Mouse (Mus musculus) MEL (cell line): Measurements from ENCODE around the gene Pou6f1. TPM values are rescaled to one million over a fixed set of nuclear protein-coding genes. Genes with fewer than 3 reads are reported as not detected.

Experiments used
- DNase-seq: peaks from one replicate; pipeline ENCODE4 v3.0.0; 2011; ENCODE audit warnings: low read depth, low spot score
- H3K27ac ChIP-seq: 2 replicates; pipeline ENCODE4 v1.5.1; 2012; ENCODE audit warnings: low read depth, mild to moderate bottlenecking, control low read depth, low read length, moderate library complexity; ENCODE audit not compliant: control insufficient read depth
- H3K27me3 ChIP-seq, 2 experiments: fragments of 150-350 bp in 1 of 2; sonication (generic) in 1 of 2; 2 replicates each; pipeline ENCODE4 v1.6.1; 2012; ENCODE audit warnings: low read length in 2 of 2, mild to moderate bottlenecking in 2 of 2, improper control_type of control experiment in 1 of 2, moderate library complexity in 1 of 2; ENCODE audit not compliant: insufficient read depth in 2 of 2, control insufficient read depth in 1 of 2
- H3K36me3 ChIP-seq, 2 experiments: 2 replicates each; pipeline ENCODE4 v1.6.1; 2012 to 2014; ENCODE audit warnings: low read length in 2 of 2, improper control_type of control experiment in 1 of 2, inconsistent platforms in 1 of 2, mild to moderate bottlenecking in 1 of 2; ENCODE audit not compliant: insufficient read depth in 2 of 2, control insufficient read depth in 1 of 2
- H3K4me1 ChIP-seq, 2 experiments: fragments of 150-350 bp in 1 of 2; sonication (generic) in 1 of 2; 2 replicates each; pipeline ENCODE4 v1.6.1; 2012; ENCODE audit warnings: low read length in 2 of 2, improper control_type of control experiment in 1 of 2, mild to moderate bottlenecking in 1 of 2; ENCODE audit not compliant: insufficient read depth in 2 of 2, control insufficient read depth in 1 of 2
- H3K4me3 ChIP-seq, 2 experiments: fragments of 150-350 bp in 1 of 2; sonication (generic) in 1 of 2; 2 replicates each; pipeline ENCODE4 v1.5.1; 2012; ENCODE audit warnings: low read depth in 2 of 2, low read length in 2 of 2, mild to moderate bottlenecking in 2 of 2, moderate library complexity in 2 of 2, control low read depth in 1 of 2, improper control_type of control experiment in 1 of 2; ENCODE audit not compliant: control insufficient read depth in 1 of 2, insufficient read depth in 1 of 2
- H3K79me2 ChIP-seq: 2 replicates; pipeline ENCODE4 v1.6.1; 2012; ENCODE audit warnings: mild to moderate bottlenecking, low read length, moderate library complexity; ENCODE audit not compliant: control insufficient read depth, poor library complexity, insufficient read depth
- H3K9ac ChIP-seq: 2 replicates; pipeline ENCODE4 v1.6.1; 2012; ENCODE audit warnings: low read depth, mild to moderate bottlenecking, control low read depth, low read length, moderate library complexity; ENCODE audit not compliant: control insufficient read depth, poor library complexity, severe bottlenecking
- H3K9me3 ChIP-seq: fragments of 150-350 bp; sonication (generic); replicated peaks from 2 replicates; pipeline ENCODE4 v1.6.1; 2012; ENCODE audit warnings: mild to moderate bottlenecking, low read length, improper control_type of control experiment, moderate library complexity; ENCODE audit not compliant: insufficient read depth
- BHLHE40 ChIP-seq: IDR thresholded peaks from 2 replicates; pipeline ENCODE4 v1.6.1; 2012; ENCODE audit warnings: low read depth, mild to moderate bottlenecking, inconsistent platforms, low read length, improper control_type of control experiment, borderline replicate concordance
- CHD1 ChIP-seq: IDR thresholded peaks from 2 replicates; pipeline ENCODE4 v1.6.1; 2012; ENCODE audit warnings: low read depth, mild to moderate bottlenecking, inconsistent platforms, low read length, improper control_type of control experiment
- CHD2 ChIP-seq: IDR thresholded peaks from 2 replicates; pipeline ENCODE4 v1.6.1; 2011; ENCODE audit warnings: low read length, improper control_type of control experiment
- CTCF ChIP-seq, 3 experiments: IDR thresholded peaks in 2 of 3; conservative IDR thresholded peaks in 1 of 3; 2 replicates each; pipeline ENCODE4 v1.5.1; 2011 to 2012; ENCODE audit warnings: low read length in 3 of 3, low read depth in 2 of 3, mild to moderate bottlenecking in 2 of 3, improper control_type of control experiment in 1 of 3, inconsistent platforms in 1 of 3, mixed read lengths in 1 of 3, moderate library complexity in 1 of 3; ENCODE audit not compliant: control insufficient read depth in 1 of 3, insufficient read depth in 1 of 3, poor library complexity in 1 of 3, severe bottlenecking in 1 of 3
- E2F4 ChIP-seq: IDR thresholded peaks from 2 replicates; pipeline ENCODE4 v1.6.1; 2011; ENCODE audit warnings: low read depth, low read length, improper control_type of control experiment, borderline replicate concordance
- ELF1 ChIP-seq: IDR thresholded peaks from 2 replicates; pipeline ENCODE4 v1.6.1; 2014; ENCODE audit warnings: low read depth, mild to moderate bottlenecking, inconsistent platforms, low read length, improper control_type of control experiment, moderate library complexity
- EP300 ChIP-seq, 2 experiments: IDR thresholded peaks; 2 replicates each; pipeline ENCODE4 v1.6.1; 2011; ENCODE audit warnings: improper control_type of control experiment in 2 of 2, low read length in 2 of 2, low read depth in 1 of 2, mild to moderate bottlenecking in 1 of 2
- ETS1 ChIP-seq: IDR thresholded peaks from 2 replicates; pipeline ENCODE4 v1.6.1; 2012; ENCODE audit warnings: low read depth, mild to moderate bottlenecking, inconsistent platforms, low read length, improper control_type of control experiment, moderate library complexity
- GABPA ChIP-seq: IDR thresholded peaks from 2 replicates; pipeline ENCODE4 v1.6.1; 2012; ENCODE audit warnings: low read depth, mild to moderate bottlenecking, inconsistent platforms, low read length, improper control_type of control experiment, moderate library complexity
- HCFC1 ChIP-seq: IDR thresholded peaks from 2 replicates; pipeline ENCODE4 v1.6.1; 2012; ENCODE audit warnings: low read depth, mild to moderate bottlenecking, inconsistent platforms, low read length, improper control_type of control experiment, moderate library complexity
- JUND ChIP-seq: IDR thresholded peaks from 2 replicates; pipeline ENCODE4 v1.6.1; 2011; ENCODE audit warnings: low read depth, mild to moderate bottlenecking, improper control_type of control experiment, low read length
- MAX ChIP-seq: IDR thresholded peaks from 2 replicates; pipeline ENCODE4 v1.6.1; 2011; ENCODE audit warnings: low read length, improper control_type of control experiment
- MEF2A ChIP-seq: IDR thresholded peaks from 2 replicates; pipeline ENCODE4 v1.6.1; 2014; ENCODE audit warnings: low read depth, mild to moderate bottlenecking, inconsistent platforms, low read length, improper control_type of control experiment; ENCODE audit not compliant: poor library complexity, insufficient replicate concordance, severe bottlenecking; ENCODE audit errors: extremely low read depth
- MXI1 ChIP-seq: IDR thresholded peaks from 2 replicates; pipeline ENCODE4 v1.6.1; 2011; ENCODE audit warnings: mild to moderate bottlenecking, low read depth, low read length, improper control_type of control experiment
- MYB ChIP-seq: IDR thresholded peaks from 2 replicates; pipeline ENCODE4 v1.6.1; 2011; ENCODE audit warnings: mild to moderate bottlenecking, low read depth, low read length, improper control_type of control experiment
- MYC ChIP-seq: IDR thresholded peaks from 2 replicates; pipeline ENCODE4 v1.6.1; 2011; ENCODE audit warnings: low read depth, mild to moderate bottlenecking, low read length, improper control_type of control experiment, moderate library complexity
- NELFE ChIP-seq: IDR thresholded peaks from 2 replicates; pipeline ENCODE4 v1.6.1; 2011; ENCODE audit warnings: low read depth, low read length, improper control_type of control experiment
- NRF1 ChIP-seq: IDR thresholded peaks from 2 replicates; pipeline ENCODE4 v1.6.1; 2014; ENCODE audit warnings: low read depth, mild to moderate bottlenecking, inconsistent platforms, low read length, improper control_type of control experiment, moderate library complexity; ENCODE audit not compliant: poor library complexity, insufficient read depth, severe bottlenecking
- POLR2AphosphoS2 ChIP-seq: IDR thresholded peaks from 2 replicates; pipeline ENCODE4 v1.6.1; 2011; ENCODE audit warnings: low read length, improper control_type of control experiment
- POLR2AphosphoS5 ChIP-seq: IDR thresholded peaks from 2 replicates; pipeline ENCODE4 v1.6.1; 2012; ENCODE audit warnings: low read depth, borderline replicate concordance, mild to moderate bottlenecking, inconsistent platforms, low read length, moderate library complexity, mixed read lengths
- RAD21 ChIP-seq: IDR thresholded peaks from 2 replicates; pipeline ENCODE4 v1.6.1; 2011; ENCODE audit warnings: mild to moderate bottlenecking, low read depth, low read length, improper control_type of control experiment
- RCOR1 ChIP-seq: IDR thresholded peaks from 2 replicates; pipeline ENCODE4 v1.6.1; 2012; ENCODE audit warnings: low read depth, mild to moderate bottlenecking, inconsistent platforms, low read length, improper control_type of control experiment
- SIN3A ChIP-seq: IDR thresholded peaks from 2 replicates; pipeline ENCODE4 v1.6.1; 2012; ENCODE audit warnings: low read length, improper control_type of control experiment, inconsistent platforms
- SMC3 ChIP-seq: IDR thresholded peaks from 2 replicates; pipeline ENCODE4 v1.6.1; 2011; ENCODE audit warnings: low read depth, low read length, improper control_type of control experiment
- TAL1 ChIP-seq: IDR thresholded peaks from 2 replicates; pipeline ENCODE4 v1.6.1; 2012; ENCODE audit warnings: mild to moderate bottlenecking, inconsistent platforms, low read length, moderate library complexity, mixed read lengths
- TBP ChIP-seq: IDR thresholded peaks from 2 replicates; pipeline ENCODE4 v1.8.0; 2011; ENCODE audit warnings: low read depth, low read length, improper control_type of control experiment
- TCF12 ChIP-seq: IDR thresholded peaks from 2 replicates; pipeline ENCODE4 v1.6.1; 2014; ENCODE audit warnings: low read depth, mild to moderate bottlenecking, inconsistent platforms, low read length, improper control_type of control experiment, moderate library complexity
- UBTF ChIP-seq: IDR thresholded peaks from 2 replicates; pipeline ENCODE4 v1.6.1; 2012; ENCODE audit warnings: low read depth, mild to moderate bottlenecking, inconsistent platforms, low read length, improper control_type of control experiment, moderate library complexity, borderline replicate concordance; ENCODE audit not compliant: insufficient read depth
- USF1 ChIP-seq: IDR thresholded peaks from 2 replicates; pipeline ENCODE4 v1.6.1; 2014; ENCODE audit warnings: low read depth, mild to moderate bottlenecking, inconsistent platforms, low read length, improper control_type of control experiment, moderate library complexity
- USF2 ChIP-seq, 2 experiments: IDR thresholded peaks; 2 replicates each; pipeline ENCODE4 v1.6.1; 2011 to 2012; ENCODE audit warnings: improper control_type of control experiment in 2 of 2, low read length in 2 of 2, borderline replicate concordance in 1 of 2, inconsistent platforms in 1 of 2, low read depth in 1 of 2, mild to moderate bottlenecking in 1 of 2; ENCODE audit not compliant: insufficient read depth in 1 of 2
- ZC3H11A ChIP-seq: IDR thresholded peaks from 2 replicates; pipeline ENCODE4 v1.6.1; 2012; ENCODE audit warnings: low read depth, mild to moderate bottlenecking, inconsistent platforms, low read length, improper control_type of control experiment
- ZKSCAN1 ChIP-seq: IDR thresholded peaks from 2 replicates; pipeline ENCODE4 v1.6.1; 2012; ENCODE audit warnings: low read depth, mild to moderate bottlenecking, inconsistent platforms, low read length, improper control_type of control experiment, moderate library complexity
- ZMIZ1 ChIP-seq: IDR thresholded peaks from 2 replicates; pipeline ENCODE4 v1.6.1; 2012; ENCODE audit warnings: low read depth, mild to moderate bottlenecking, inconsistent platforms, low read length, improper control_type of control experiment, moderate library complexity
- ZNF384 ChIP-seq: IDR thresholded peaks from 2 replicates; pipeline ENCODE4 v1.6.1; 2012; ENCODE audit warnings: low read depth, mild to moderate bottlenecking, inconsistent platforms, low read length, improper control_type of control experiment
- polyA plus RNA-seq, 2 experiments: library from polyadenylated mRNA; stranded (reverse) in 1 of 2; unstranded in 1 of 2; fragments of >175 nt in 1 of 2; fragments of >200 nt in 1 of 2; gene quantifications; 2 replicates each; pipeline versions ENCODE4 v1.2.1 to v1.2.4; 2012; ENCODE audit warnings: low replicate concordance in 2 of 2, low read depth in 1 of 2; ENCODE audit not compliant: insufficient read length in 2 of 2, insufficient read depth in 1 of 2, missing spikeins in 1 of 2
- total RNA-seq: library from RNA; depleted of rRNA; stranded (reverse); fragments of 300-350 nt; gene quantifications from 2 replicates; pipeline ENCODE4 v1.2.3, GENCODE M21; 2012

Pou6f1 gene
- total and polyA plus RNA-seq, 3 experiments, result 0.46 to 2.5 TPM; not detected in 1

- Histone ChIP-seq H3K9me3 (no peaks in the 10 kb centered on the region), H3K36me3 (peaks cover 8 to 16% of the 10 kb centered on the region in 2 experiments), H3K4me3 (peak within 1 kb of the TSS; percentile 89 to 94), H3K9ac (peak within 1 kb of the TSS; percentile 90), H3K27me3 (no peaks in the 10 kb centered on the region), H3K27ac (peak within 1 kb of the TSS; percentile 69), H3K79me2 (peaks cover 12% of the 10 kb centered on the region), H3K4me1 (peaks cover 0 to 14% of the 10 kb centered on the region in 2 experiments; a peak in 2 of 4 replicates)
- peak; percentile 99 for DNase-seq
- TF ChIP-seq UBTF (no peak), ZKSCAN1 (no peak), NELFE (peak; percentile 94), CHD2 (no peak), CTCF (IDR thresholded peaks at IDR 0.05 in 2 of 3, conservative IDR thresholded peaks at IDR 0.05 in 1 of 3; ENCODE audit: control insufficient read depth in 1 of 3, insufficient read depth in 1 of 3, low read depth in 2 of 3, low read length in 3 of 3, poor library complexity in 1 of 3, severe bottlenecking in 1 of 3) (peak in 2 of 3 experiments; percentile 16 to 26; a peak in 2 of 6 replicates), MAX (peak; percentile 93), RCOR1 (no peak), TBP (0 out of 2 replicates have a peak, but pooled peaks have one; percentile 38), USF2 (IDR thresholded peaks at IDR 0.05; ENCODE audit: borderline replicate concordance in 1 of 2, insufficient read depth in 1 of 2, low read depth in 1 of 2, low read length in 2 of 2) (peak; percentile 92 to 94), MEF2A (no peak), ZNF384 (0 out of 2 replicates have a peak, but pooled peaks have one; percentile 22), RAD21 (no peak), HCFC1 (peak; percentile 85), ZMIZ1 (peak; percentile 94), SMC3 (no peak; the same call in 1 of the 2 replicates), USF1 (peak; percentile 99), POLR2AphosphoS5 (0 out of 2 replicates have a peak, but pooled peaks have one; percentile 70), CHD1 (0 out of 2 replicates have a peak, but pooled peaks have one; percentile 20), MXI1 (peak; percentile 44), MYC (no peak; the same call in 1 of the 2 replicates), TAL1 (no peak), NRF1 (peak; percentile 68), BHLHE40 (peak; percentile 92), E2F4 (peak; percentile 63; the same call in 1 of the 2 replicates), GABPA (0 out of 2 replicates have a peak, but pooled peaks have one; percentile 48), MYB (peak; percentile 70), ELF1 (peak; percentile 100), TCF12 (no peak; the same call in 1 of the 2 replicates), ZC3H11A (no peak), JUND (no peak), ETS1 (peak; percentile 43; the same call in 1 of the 2 replicates), SIN3A (peak; percentile 58), EP300 (IDR thresholded peaks at IDR 0.05; ENCODE audit: low read depth in 1 of 2, low read length in 2 of 2) (no peak), POLR2AphosphoS2 (peak; percentile 92)
These were observed 15.4 kb upstream of the Pou6f1 start, which contains the start of gene Dazap2 for GRCm38 (mm10) chr15:100614996-100615824. Gene Dazap2, plus strand, starts transcription at chr15:100615349.
